Mouse (Mus musculus) erythroblast, adult 5-6 weeks (primary cell): ENCODE measurements around the gene Sos2. TPM values are rescaled to one million over a fixed set of nuclear protein-coding genes. Genes with fewer than 3 reads are reported as not detected.
"Not testable (repeated sequence)": the region's sequence is repeated elsewhere in the genome, so short reads cannot be mapped to it uniquely, and the experiment has no call there.

Experiments
- ATAC-seq: replicated peaks from 2 replicates; pipeline ENCODE4 v1.8.0; 2016; ENCODE audit warnings: moderate number of reproducible peaks, mild to moderate bottlenecking, moderate TSS enrichment, inconsistent platforms; ENCODE audit not compliant: poor library complexity, low FRiP score, severe bottlenecking
- total RNA-seq, 2 experiments: library from RNA; stranded (forward) in 1 of 2; stranded (reverse) in 1 of 2; fragments of 150-400 nt in 1 of 2; fragments of 200-764, 138-1000 nt in 1 of 2; gene quantifications; 2 replicates each; pipeline versions ENCODE4 v1.2.3 to v1.2.4; 2015 to 2017; ENCODE audit warnings: low replicate concordance in 2 of 2

The Sos2 gene
- total RNA-seq, 2 experiments from 2014 or later = 14.3 to 31.3 TPM

- ATAC-seq = no peak
These were observed 102.0 kb downstream of the Sos2 start for GRCm38 (mm10) chr12:69579623-69580022.

DNA sequence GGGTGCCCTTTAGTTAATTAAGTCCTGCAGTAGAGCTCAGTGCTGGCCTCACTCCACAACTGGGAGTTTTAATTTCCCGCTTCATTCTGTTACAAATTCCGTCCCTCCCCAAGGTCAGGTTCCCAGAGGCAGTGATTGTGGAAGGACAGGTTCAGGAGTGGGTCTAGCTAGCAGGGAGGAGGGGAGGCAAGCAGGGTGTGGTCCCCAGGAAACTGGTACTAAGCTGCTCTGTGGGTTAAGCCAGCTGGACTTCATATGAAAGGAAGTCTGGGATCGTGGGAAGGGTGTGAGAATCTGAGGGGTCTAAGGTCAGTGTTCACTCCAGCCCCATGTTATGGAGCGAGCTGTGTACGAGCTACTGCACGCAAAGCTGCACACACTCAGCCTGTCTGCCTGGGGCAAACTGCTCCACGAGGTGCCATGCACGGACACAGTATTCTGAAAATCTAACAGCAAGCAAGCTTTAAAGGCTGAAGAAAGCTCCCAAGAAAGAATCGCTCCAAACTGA lies 105.5 kb downstream of the Sos2 start:
- no peak for ATAC-seq

DNA sequence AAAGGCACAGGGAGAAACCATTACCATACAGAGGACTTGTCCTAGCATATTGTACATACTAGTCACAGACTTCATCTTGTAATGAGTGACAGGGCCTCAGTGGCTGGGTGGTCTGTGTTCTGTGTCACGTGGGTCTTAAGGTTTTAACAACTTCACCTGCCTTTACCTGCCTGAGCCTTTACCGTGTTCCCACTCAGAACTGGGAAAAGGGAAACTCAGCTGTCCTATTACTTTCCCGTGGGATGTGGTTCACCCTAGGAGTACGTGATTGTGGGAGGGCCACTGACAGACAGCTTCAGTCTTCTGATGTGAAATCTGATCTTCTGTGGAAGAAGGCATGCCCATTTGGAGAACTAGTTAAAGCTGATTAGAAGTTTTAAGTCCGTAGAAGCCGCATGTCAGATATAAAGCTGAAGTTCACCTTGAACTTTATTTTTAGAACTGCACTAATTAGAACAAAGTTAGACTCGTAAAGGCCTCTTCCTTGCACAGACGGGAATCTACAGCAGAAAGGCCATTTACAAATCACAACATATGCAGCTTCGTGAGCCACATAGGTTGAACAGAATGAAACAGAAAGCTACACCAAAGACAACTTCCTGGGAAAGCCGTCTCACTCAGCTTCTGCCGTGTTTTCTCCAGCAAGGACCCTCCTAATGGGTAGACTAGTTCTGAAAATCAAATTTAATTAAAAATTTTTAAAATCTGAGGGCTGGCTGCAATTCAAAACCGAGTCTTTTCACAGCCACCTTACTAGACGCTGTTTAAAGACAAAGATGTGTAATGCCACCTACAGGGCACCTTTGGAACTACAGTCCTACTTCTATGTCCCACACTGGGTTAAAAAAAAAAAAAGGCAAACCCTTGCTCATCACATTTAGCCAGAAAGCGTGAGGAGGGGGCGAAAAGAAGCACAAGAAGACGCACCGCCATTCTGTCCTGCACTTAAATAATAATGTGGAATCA lies 107.5 kb downstream of the Sos2 start:
- peak; percentile 80 for ATAC-seq

DNA sequence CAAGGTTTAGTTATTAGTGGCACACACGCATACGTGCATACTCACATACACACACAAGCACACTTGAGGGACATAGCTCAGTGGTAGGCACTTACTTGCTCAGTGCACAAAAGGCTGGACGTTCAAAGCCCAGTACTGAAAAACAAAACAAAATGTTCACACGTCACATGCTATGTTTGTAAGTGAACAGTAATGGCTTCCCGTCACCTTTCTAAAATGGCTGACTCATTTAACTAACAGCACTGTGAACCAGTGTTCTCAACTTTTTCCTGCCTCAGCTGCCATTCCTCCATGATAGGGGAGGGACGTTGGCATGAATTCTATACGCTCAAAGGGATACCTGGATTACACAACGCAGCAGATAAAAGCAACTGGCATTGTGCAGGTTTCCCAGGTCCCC lies 108.4 kb downstream of the Sos2 start:
- no peak for ATAC-seq

GRCm38 (mm10) chr12:69569926-69570325 lies 111.7 kb downstream of the Sos2 start:
- ATAC-seq = no peak

GRCm38 (mm10) chr12:69568266-69568665 lies 113.4 kb downstream of the Sos2 start:
- ATAC-seq = 0 out of 2 replicates have a peak, but pooled peaks have one; percentile 51

GRCm38 (mm10) chr12:69561006-69561405 lies 120.6 kb downstream of the Sos2 start:
- ATAC-seq = not testable (repeated sequence)

GRCm38 (mm10) chr12:69556221-69556861 lies 125.3 kb downstream of the Sos2 start:
- no peak for ATAC-seq

DNA sequence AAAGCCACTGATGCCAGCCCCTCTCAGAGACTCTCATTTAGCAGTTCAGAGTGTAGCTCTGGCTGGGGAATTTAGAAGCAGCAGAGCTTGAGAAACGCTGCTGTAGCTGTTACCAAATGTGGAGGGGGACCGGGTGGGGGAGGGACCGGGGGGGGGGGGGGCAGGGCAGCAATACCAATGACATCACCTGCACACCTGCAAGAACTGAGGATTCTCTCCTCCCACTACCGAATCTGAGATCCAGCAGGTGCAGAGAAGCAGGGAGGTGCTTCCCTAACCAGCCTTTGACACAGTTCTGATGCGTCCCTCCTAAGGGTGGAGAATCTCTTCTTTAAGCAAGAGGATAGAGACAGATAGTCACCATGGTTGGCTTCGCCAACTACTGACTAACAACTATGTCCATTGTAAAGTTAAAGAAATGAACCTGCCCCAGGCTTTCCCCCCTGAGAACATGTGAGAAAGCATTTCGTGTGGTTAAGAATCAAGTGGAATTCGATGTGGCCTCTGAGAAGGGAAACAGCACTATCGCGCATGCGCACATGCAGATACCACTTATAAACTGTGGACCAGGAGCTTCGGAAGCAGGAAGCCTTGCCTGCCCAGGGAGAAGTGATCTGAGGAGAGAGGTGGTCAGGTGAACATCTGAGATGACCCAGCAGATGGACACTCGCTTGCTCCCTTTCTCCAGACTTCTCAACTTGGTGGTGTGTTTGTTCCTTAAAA lies 136.0 kb downstream of the Sos2 start:
- ATAC-seq = no peak

DNA sequence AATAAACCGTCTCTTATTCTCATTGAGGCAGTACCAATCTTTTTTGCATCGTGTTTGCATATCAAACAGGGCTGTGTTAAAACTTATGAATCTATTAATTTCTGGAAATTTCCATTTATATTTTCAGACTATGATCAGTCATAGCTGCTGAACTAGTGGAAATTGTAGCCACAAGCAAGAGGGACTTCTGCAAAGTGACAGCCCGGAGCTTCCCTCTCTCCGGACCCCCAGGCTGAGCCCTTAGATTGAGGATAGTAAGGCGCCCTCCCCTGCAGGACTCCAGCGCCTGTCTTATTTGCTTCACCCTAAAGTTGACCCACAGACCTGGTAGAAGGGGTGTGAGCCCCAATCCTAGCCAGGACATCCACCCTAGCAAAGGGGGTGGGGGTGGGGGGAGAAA lies 136.7 kb downstream of the Sos2 start:
- no peak for ATAC-seq

DNA sequence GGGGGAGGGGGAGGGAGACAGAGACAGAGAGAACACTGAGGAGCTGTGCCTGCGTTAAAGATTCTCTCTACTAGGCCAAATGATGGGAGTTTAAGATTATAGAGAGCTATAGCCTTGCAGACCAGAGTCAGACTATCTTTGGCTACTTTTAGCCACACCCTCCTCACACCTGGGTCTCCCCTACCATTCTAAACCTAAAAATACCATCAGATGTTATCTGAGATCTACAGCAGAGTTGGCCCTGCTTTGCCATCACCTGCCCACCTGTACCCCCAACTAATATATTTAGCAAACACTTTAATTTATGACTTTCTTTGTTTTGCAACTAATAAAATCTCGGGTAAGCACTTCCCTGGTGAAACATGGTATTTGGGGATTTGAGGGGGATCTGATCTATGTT lies 137.1 kb downstream of the Sos2 start:
- no peak for ATAC-seq

GRCm38 (mm10) chr12:69542376-69542775 lies 139.3 kb downstream of the Sos2 start:
- ATAC-seq = no peak

GRCm38 (mm10) chr12:69541663-69542062 lies 140.0 kb downstream of the Sos2 start:
- ATAC-seq = 0 out of 2 replicates have a peak, but pooled peaks have one; percentile 32

- no peak for ATAC-seq
These were observed 142.3 kb downstream of the Sos2 start for GRCm38 (mm10) chr12:69539353-69539752.

- ATAC-seq = no peak
These were observed 143.2 kb downstream of the Sos2 start for GRCm38 (mm10) chr12:69538362-69538950.

- ATAC-seq = peak; percentile 29; the same call in 1 of the 2 replicates
These were observed 143.8 kb downstream of the Sos2 start for GRCm38 (mm10) chr12:69537675-69538361.

GRCm38 (mm10) chr12:69537243-69537674 lies 144.4 kb downstream of the Sos2 start:
- no peak for ATAC-seq

DNA sequence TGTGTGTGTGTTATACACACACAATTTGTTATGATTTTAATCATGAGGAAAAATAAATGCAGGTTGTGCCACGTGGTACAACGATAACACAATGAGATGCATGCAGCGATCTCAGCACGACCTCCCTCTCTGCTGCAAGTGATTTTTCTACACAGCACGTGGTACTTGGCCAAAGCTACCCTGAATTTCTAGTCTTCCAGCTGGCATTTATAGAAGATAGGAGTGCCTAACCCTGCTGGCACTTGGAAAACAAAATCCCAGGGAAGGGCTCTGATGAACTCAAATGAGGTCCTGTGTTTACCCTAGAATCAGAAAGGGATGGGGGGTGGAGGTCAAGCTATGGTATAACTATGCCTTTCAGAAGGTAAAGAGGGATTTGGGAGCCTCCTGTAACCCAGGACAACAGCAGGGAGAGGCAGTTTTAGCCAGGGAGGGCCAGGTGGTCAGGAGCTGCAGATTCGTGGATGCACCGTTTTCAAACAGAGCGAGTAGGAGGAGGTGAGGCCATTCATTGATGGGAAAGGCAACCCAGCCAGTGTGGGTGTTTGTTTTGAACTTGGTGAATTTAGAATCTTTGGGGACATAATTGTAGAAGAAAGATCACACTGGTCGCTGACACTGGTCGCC lies 144.9 kb downstream of the Sos2 start:
- ATAC-seq = no peak
